Mouse (Mus musculus) small intestine, adult 2 months (tissue): Measurements from ENCODE around the gene Pcyox1. TPM values are rescaled to one million over a fixed set of nuclear protein-coding genes. Genes with fewer than 3 reads are reported as not detected.

Experiments used
- H3K27ac ChIP-seq: fragments of 200-500 bp; 2 replicates; pipeline ENCODE4 v1.5.1; 2012; ENCODE audit warnings: low read depth, low read length, control low read depth, inconsistent platforms; ENCODE audit not compliant: insufficient read depth
- H3K27me3 ChIP-seq: fragments of 200-500 bp; 2 replicates; pipeline ENCODE4 v1.6.1; 2012; ENCODE audit warnings: mild to moderate bottlenecking, moderate library complexity, low read length, inconsistent platforms; ENCODE audit not compliant: control insufficient read depth, insufficient read depth
- H3K36me3 ChIP-seq: fragments of 200-500 bp; 2 replicates; pipeline ENCODE4 v1.6.1; 2012; ENCODE audit warnings: mild to moderate bottlenecking, low read length, control low read depth, inconsistent platforms; ENCODE audit not compliant: control insufficient read depth, insufficient read depth
- H3K4me1 ChIP-seq: fragments of 200-500 bp; 2 replicates; pipeline ENCODE4 v1.6.1; 2012; ENCODE audit warnings: low read length, inconsistent platforms, mixed read lengths; ENCODE audit not compliant: control insufficient read depth, insufficient read depth, insufficient read length
- H3K4me3 ChIP-seq: fragments of 200-500 bp; 2 replicates; pipeline ENCODE4 v1.5.1; 2012; ENCODE audit warnings: low read depth, mild to moderate bottlenecking, control low read depth, inconsistent platforms, low read length, moderate library complexity
- CTCF ChIP-seq: fragments of 200-500 bp; IDR thresholded peaks from 2 replicates; pipeline ENCODE4 v1.5.1; 2012; ENCODE audit warnings: low read depth, mild to moderate bottlenecking, control low read depth, inconsistent platforms, low read length, moderate library complexity, mixed read lengths; ENCODE audit not compliant: insufficient replicate concordance, insufficient read length; ENCODE audit errors: extremely low read depth
- POLR2A ChIP-seq: fragments of 200-500 bp; IDR thresholded peaks from 2 replicates; pipeline ENCODE4 v1.6.1; 2012; ENCODE audit warnings: low read depth, mild to moderate bottlenecking, control low read depth, inconsistent platforms, low read length, moderate library complexity
- WGBS: fragments of 180-500 bp; shearing (Covaris S2); methylation state at CpG from one replicate; pipeline ENCODE4 v1.1.7; 2018; 5-methylcytosine and 5-hydroxymethylcytosine counted together
- polyA plus RNA-seq: library from polyadenylated mRNA; depleted of rRNA; stranded (reverse); fragments of >200 nt; gene quantifications from 2 replicates; pipeline ENCODE4 v1.2.3, GENCODE M21; 2012

Pcyox1 gene
- polyA plus RNA-seq, 1 experiment = 10.0 TPM

DNA sequence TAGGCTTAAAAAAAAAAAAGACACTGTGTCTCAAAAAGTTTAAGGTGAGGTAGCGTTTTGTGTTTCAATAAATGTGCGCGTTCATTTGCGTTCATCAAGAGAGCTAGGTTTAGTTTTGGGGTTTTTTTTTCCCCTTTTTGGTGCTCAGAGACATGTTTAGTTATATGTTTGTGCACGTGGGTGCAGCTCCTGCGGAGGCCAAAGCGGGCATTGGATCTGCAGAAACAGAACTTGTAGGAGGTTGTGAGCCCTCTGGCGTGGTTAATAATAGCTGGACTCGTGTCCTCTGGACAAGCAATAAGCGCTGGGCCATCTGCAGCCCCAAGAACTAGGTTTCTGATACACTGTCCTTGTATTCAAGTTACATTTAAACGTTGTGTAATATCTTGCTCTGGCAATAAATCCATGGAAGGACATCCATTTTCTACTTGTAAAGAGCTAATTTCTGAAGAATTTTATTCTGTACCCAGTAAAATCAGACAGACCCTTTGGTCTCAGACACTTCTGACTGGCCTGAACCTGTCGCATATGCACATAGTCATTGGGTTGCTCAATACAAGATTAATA is 24.9 kb downstream of the Pcyox1 start:
- Histone ChIP-seq H3K27ac (no peak overlapping the region), H3K36me3 (peaks cover 8% of the 10 kb centered on the region), H3K4me3 (peak overlapping the region; percentile 88), H3K27me3 (no peaks in the 10 kb centered on the region), H3K4me1 (peaks cover 6% of the 10 kb centered on the region)
- TF ChIP-seq CTCF (no peak), POLR2A (no peak)
- 1% methylated on average over 12 of the region's 12 CpGs for WGBS

DNA sequence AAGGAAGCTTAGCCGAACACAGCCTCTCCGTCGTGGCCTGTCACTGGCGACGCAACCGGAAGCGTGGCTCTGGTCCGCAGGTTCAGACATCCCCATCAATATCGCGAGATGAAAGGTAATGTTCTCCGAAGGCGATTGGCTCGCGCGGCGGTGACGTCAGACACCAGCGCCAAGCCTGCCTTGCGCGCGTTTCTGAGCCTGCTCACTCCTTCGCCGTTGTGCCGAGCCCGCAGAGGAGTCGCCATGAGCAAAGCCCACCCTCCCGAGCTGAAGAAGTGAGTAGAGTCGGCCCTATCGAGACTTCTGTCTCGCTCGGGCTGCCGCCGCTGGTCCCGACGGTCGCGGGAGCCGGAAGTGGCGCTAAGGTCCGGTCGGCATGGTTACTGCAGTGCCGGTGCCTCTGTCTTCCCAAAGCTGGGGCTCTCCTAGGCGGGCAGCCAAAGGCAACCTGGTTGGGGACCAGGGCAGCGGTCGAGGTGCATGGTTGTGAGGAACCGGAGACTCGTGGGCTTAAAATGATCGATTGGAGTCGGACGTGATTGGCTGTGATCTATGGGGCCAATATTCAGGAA is 25.5 kb downstream of the Pcyox1 start:
- TF ChIP-seq POLR2A (peak; percentile 89), CTCF (no peak)
- H3K36me3 ChIP-seq = peaks cover 2% of the 10 kb centered on the region; the same call in 1 of the 2 replicates
- H3K4me1 ChIP-seq = peaks cover 9% of the 10 kb centered on the region
- under 1% methylated on average over 50 of the region's 50 CpGs for WGBS
- H3K27me3 ChIP-seq = no peaks in the 10 kb centered on the region
- peak overlapping the region; percentile 52 for H3K27ac ChIP-seq
- peak overlapping the region; percentile 88 for H3K4me3 ChIP-seq

DNA sequence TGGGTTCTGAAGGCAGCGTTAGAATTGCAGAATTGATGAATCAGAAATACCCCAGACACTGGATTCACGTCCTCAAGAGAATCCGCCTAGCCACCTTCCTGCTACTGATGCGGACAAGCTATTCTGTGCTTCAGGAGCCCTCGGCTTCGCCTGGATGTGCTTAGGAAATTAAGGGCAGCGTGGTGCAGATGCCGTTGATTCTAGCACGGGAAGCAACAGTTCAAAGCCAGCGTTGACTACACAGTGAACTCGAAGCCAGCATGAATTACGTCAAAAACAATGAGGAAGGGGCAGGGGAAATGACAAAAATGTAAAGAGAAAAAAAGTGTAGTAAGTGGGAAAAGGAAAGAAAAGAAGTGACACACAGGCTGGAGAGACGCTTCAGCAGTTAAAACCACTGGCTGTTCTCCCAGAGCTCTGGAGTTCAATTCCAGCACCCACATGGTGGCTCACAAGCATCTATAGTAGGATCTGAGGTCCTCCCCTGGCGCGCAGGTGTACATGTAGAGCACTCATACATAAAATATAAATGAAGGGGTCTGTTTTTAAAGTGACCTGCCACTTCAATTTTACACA is 26.1 kb downstream of the Pcyox1 start, which contains the start of gene Snrpg:
TSS of gene Snrpg (plus strand) at position 541 of the 576 bp plus-strand sequence.
- WGBS = 11% methylated on average over 15 of the region's 15 CpGs
- Histone ChIP-seq H3K27me3 (no peaks in the 10 kb centered on the region), H3K4me3 (peak within 1 kb of the TSS; percentile 88), H3K4me1 (peaks cover 10% of the 10 kb centered on the region), H3K36me3 (no peaks in the 10 kb centered on the region), H3K27ac (peak within 1 kb of the TSS; percentile 52)
- TF ChIP-seq CTCF (no peak), POLR2A (no peak)

DNA sequence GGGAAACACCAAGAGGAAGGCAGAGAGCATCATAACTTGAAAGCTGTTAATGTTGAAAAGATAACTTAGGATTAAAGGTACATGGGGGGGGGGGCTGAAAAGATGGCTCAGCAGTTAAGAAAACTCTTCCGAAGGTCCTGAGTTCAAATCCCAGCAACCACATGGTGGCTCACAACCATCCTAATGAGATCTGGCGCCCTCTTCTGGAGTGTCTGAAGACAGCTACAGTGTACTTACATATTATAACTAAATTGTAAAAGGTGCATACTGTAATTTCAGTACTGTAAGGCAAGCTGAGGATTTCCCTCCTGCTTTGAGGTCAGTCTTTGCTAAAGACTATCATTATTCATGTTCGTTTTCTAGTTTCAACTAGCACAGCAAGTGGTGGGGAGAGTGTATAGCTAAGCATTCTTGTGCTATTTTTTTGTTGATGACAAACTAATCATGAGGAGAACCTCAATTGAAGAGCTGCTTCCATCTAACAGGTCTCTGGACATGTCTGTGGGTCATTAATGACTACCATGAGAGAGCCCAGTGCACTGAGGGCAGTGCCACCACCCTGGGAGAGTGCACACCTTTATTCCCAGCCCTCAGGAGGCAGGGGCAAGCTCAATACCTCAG is 26.8 kb downstream of the Pcyox1 start:
- no peaks in the 10 kb centered on the region for H3K36me3 ChIP-seq
- no peak overlapping the region for H3K27ac ChIP-seq
- WGBS = 68% methylated on average over 3 of the region's 3 CpGs
- peaks cover 10% of the 10 kb centered on the region for H3K4me1 ChIP-seq
- no peaks in the 10 kb centered on the region for H3K27me3 ChIP-seq
- TF ChIP-seq CTCF (peak; percentile 11; the same call in 1 of the 2 replicates), POLR2A (no peak)
- H3K4me3 ChIP-seq = no peak overlapping the region

- Histone ChIP-seq H3K4me3 (no peak overlapping the region), H3K27ac (no peak overlapping the region), H3K27me3 (no peaks in the 10 kb centered on the region), H3K4me1 (peaks cover 10% of the 10 kb centered on the region), H3K36me3 (no peaks in the 10 kb centered on the region)
- TF ChIP-seq CTCF = no peak
- no peak for TF ChIP-seq POLR2A
- 76% methylated on average over 5 of the region's 5 CpGs for WGBS
Observed at GRCm38 (mm10) chr6:86368479-86368878, 28.5 kb downstream of the Pcyox1 start.

- Histone ChIP-seq H3K4me3 (peak overlapping the region; percentile 73), H3K27ac (peak overlapping the region; percentile 87), H3K4me1 (peaks cover 9% of the 10 kb centered on the region), H3K27me3 (no peaks in the 10 kb centered on the region), H3K36me3 (no peaks in the 10 kb centered on the region)
- 47% methylated on average over 2 of the region's 2 CpGs for WGBS
- no peak for TF ChIP-seq POLR2A
- TF ChIP-seq CTCF = no peak
Observed at GRCm38 (mm10) chr6:86366853-86367249, 30.1 kb downstream of the Pcyox1 start.
